ENCODE assay signal across 12 mouse cellular contexts in genomic region chr12:4862672-4863071, GRCm38 (mm10). TPM values are rescaled to one million over a fixed set of nuclear protein-coding genes. Genes with fewer than 3 reads are reported as not detected.
DNase-seq lines count a peak whose midpoint lies in the region; ATAC-seq and TF ChIP-seq lines count a peak whose summit lies in the region.
"Had no signal": no experiment of that assay in that cellular context is flagged by ENCODE, and none has a peak within 500 bp of the region (broad histone marks: within the 10 kb centered on the region; RNA-seq: fewer than 3 reads in every experiment).

No protein-coding gene starts in this region.

- DNase-seq in forebrain, postnatal 0 days = no peak
- no peak for DNase-seq in lung, embryonic 14.5 days
- no peak for DNase-seq in lung, adult 18-20 months
- DNase-seq in ZHBTc4 (ENCODE audit: low read depth, low spot score) = peak; percentile 72
- DNase-seq in cerebellum, adult 9-10 months = no peak
- DNase-seq in frontal cortex, postnatal 25 days (ENCODE audit: low spot score in 2 of 2) = no peak
- DNase-seq: gastrocnemius, postnatal 36 days; kidney, postnatal 10 days; right cerebral cortex, adult 18-20 months had no signal

- no peak overlapping the region for H3K9ac ChIP-seq in forebrain, postnatal 0 days
- H3K9ac ChIP-seq in forebrain, embryonic 16.5 days (replicated peaks; ENCODE audit: low read depth, low read length) = no peak overlapping the region
- H3K9ac ChIP-seq in lung, embryonic 14.5 days = no peak overlapping the region

- H3K4me1 ChIP-seq in forebrain, postnatal 0 days (ENCODE audit: insufficient read depth) = no peaks in the 10 kb centered on the region
- no peaks in the 10 kb centered on the region for H3K4me1 ChIP-seq in forebrain, embryonic 16.5 days (replicated peaks; ENCODE audit: control insufficient read depth, insufficient read depth, low read length)
- H3K4me1 ChIP-seq in lung, embryonic 14.5 days (ENCODE audit: insufficient read depth) = peaks cover 7% of the 10 kb centered on the region; the same call in 1 of the 2 replicates

- no peak overlapping the region for H3K4me2 ChIP-seq in forebrain, postnatal 0 days (ENCODE audit: low read depth)
- H3K4me2 ChIP-seq in forebrain, embryonic 16.5 days (ENCODE audit: low read length) = no peak overlapping the region
- H3K4me2 ChIP-seq in lung, embryonic 14.5 days = no peak overlapping the region

- H3K9me3 ChIP-seq in forebrain, postnatal 0 days (ENCODE audit: low read length) = no peaks in the 10 kb centered on the region
- H3K9me3 ChIP-seq in forebrain, embryonic 16.5 days (ENCODE audit: control insufficient read depth, low read length) = no peaks in the 10 kb centered on the region
- H3K9me3 ChIP-seq in lung, embryonic 14.5 days (ENCODE audit: low read depth, low read length) = no peaks in the 10 kb centered on the region

- peak; percentile 24; the same call in 1 of the 2 replicates for TF ChIP-seq CTCF in forebrain, postnatal 0 days (IDR thresholded peaks at IDR 0.05; ENCODE audit: low read depth)
- TF ChIP-seq CTCF in lung, embryonic 14.5 days (IDR thresholded peaks at IDR 0.05; ENCODE audit: low read depth) = peak; percentile 32

- no peak overlapping the region for H3K27ac ChIP-seq in forebrain, postnatal 0 days (ENCODE audit: low read depth, low read length)
- no peak overlapping the region for H3K27ac ChIP-seq in forebrain, embryonic 16.5 days (ENCODE audit: low read length)
- no peak overlapping the region for H3K27ac ChIP-seq in lung, embryonic 14.5 days (ENCODE audit: low read depth)
- H3K27ac ChIP-seq: macrophage had no signal

- ATAC-seq in forebrain, postnatal 0 days = no peak
- ATAC-seq in forebrain, embryonic 16.5 days = no peak
- no peak for ATAC-seq in lung, embryonic 14.5 days (ENCODE audit: insufficient read depth)
- ATAC-seq in megakaryocyte progenitor cell, adult 5-6 weeks (replicated peaks; ENCODE audit: poor library complexity) = peak; percentile 68

- 84% methylated on average over 4 of the region's 4 CpGs for WGBS in forebrain, postnatal 0 days
- WGBS in forebrain, embryonic 16.5 days = 88% methylated on average over 4 of the region's 4 CpGs
- WGBS in lung, embryonic 14.5 days = 90% methylated on average over 4 of the region's 4 CpGs

- no peaks in the 10 kb centered on the region for H3K27me3 ChIP-seq in forebrain, postnatal 0 days (ENCODE audit: insufficient read depth, low read length)
- H3K27me3 ChIP-seq in forebrain, embryonic 16.5 days (replicated peaks; ENCODE audit: control insufficient read depth, insufficient read depth, low read length) = no peaks in the 10 kb centered on the region
- H3K27me3 ChIP-seq in lung, embryonic 14.5 days (ENCODE audit: insufficient read depth, low read length) = no peaks in the 10 kb centered on the region

- no peaks in the 10 kb centered on the region for H3K36me3 ChIP-seq in forebrain, postnatal 0 days (ENCODE audit: insufficient read depth)
- no peaks in the 10 kb centered on the region for H3K36me3 ChIP-seq in forebrain, embryonic 16.5 days (ENCODE audit: control insufficient read depth, insufficient read depth)
- 0 out of 2 replicates have a peak, but pooled peaks cover 8% of the 10 kb centered on the region for H3K36me3 ChIP-seq in lung, embryonic 14.5 days (ENCODE audit: insufficient read depth)

- H3K4me3 ChIP-seq in forebrain, postnatal 0 days (ENCODE audit: low read depth, low read length) = no peak overlapping the region
- H3K4me3 ChIP-seq in forebrain, embryonic 16.5 days (replicated peaks; ENCODE audit: low read length) = no peak overlapping the region
- no peak overlapping the region for H3K4me3 ChIP-seq in lung, embryonic 14.5 days (ENCODE audit: low read depth, low read length)

RNA-seq across cellular contexts. Expression of gene Mfsd2b, which starts 11.5 kb away (rescaled TPM):
- 1.1 and 3.4 TPM in 2 replicates for total RNA-seq in forebrain, postnatal 0 days (2014; rRNA removed)
- 0.49 and 1.3 TPM in 2 replicates for polyA plus RNA-seq in forebrain, postnatal 0 days (2015; fragmentation: Nextera tagmentation; extraction: Ambion mirVana)
- 0.82 and 1.3 TPM in 2 replicates for polyA plus RNA-seq in forebrain, embryonic 16.5 days (2015; fragmentation: Nextera tagmentation; extraction: Ambion mirVana)
- 2.6 and 2.9 TPM in 2 replicates for polyA plus RNA-seq in lung, embryonic 14.5 days (2014; fragmentation: Nextera tagmentation; extraction: Ambion mirVana)
- 10.6 and 20.0 TPM in 2 replicates for total RNA-seq in megakaryocyte progenitor cell, adult 5-6 weeks (2015)
- 6.2 and 14.6 TPM in 2 replicates for total RNA-seq in megakaryocyte progenitor cell, adult 5-6 weeks (2017)

RNA-seq across cellular contexts. Expression of gene Wdcp, which starts 19.6 kb away (rescaled TPM):
- 8.9 and 9.9 TPM in 2 replicates for total RNA-seq in forebrain, postnatal 0 days (2014; rRNA removed)
- 10.2 and 11.4 TPM in 2 replicates for polyA plus RNA-seq in forebrain, postnatal 0 days (2015; fragmentation: Nextera tagmentation; extraction: Ambion mirVana)
- polyA plus RNA-seq in forebrain, embryonic 16.5 days (2015; fragmentation: Nextera tagmentation; extraction: Ambion mirVana) = 13.3 and 13.5 TPM in 2 replicates
- polyA plus RNA-seq in lung, embryonic 14.5 days (2014; fragmentation: Nextera tagmentation; extraction: Ambion mirVana) = 16.4 and 17.5 TPM in 2 replicates
- 17.6 and 19.2 TPM in 2 replicates for total RNA-seq in megakaryocyte progenitor cell, adult 5-6 weeks (2015)
- total RNA-seq in megakaryocyte progenitor cell, adult 5-6 weeks (2017) = 6.7 and 10.0 TPM in 2 replicates

RNA-seq across cellular contexts. Expression of gene Fkbp1b, which starts 21.3 kb away (rescaled TPM):
- 51.7 and 122 TPM in 2 replicates for total RNA-seq in forebrain, postnatal 0 days (2014; rRNA removed)
- polyA plus RNA-seq in forebrain, postnatal 0 days (2015; fragmentation: Nextera tagmentation; extraction: Ambion mirVana) = 65.5 and 67.9 TPM in 2 replicates
- polyA plus RNA-seq in forebrain, embryonic 16.5 days (2015; fragmentation: Nextera tagmentation; extraction: Ambion mirVana) = 23.7 and 25.5 TPM in 2 replicates
- polyA plus RNA-seq in lung, embryonic 14.5 days (2014; fragmentation: Nextera tagmentation; extraction: Ambion mirVana) = 9.4 and 10.0 TPM in 2 replicates
- 19.2 and 21.3 TPM in 2 replicates for total RNA-seq in megakaryocyte progenitor cell, adult 5-6 weeks (2015)
- total RNA-seq in megakaryocyte progenitor cell, adult 5-6 weeks (2017) = 12.3 and 18.4 TPM in 2 replicates

RNA-seq across cellular contexts. Expression of gene Ubxn2a, which starts 44.8 kb away (rescaled TPM):
- 28.5 and 29.0 TPM in 2 replicates for total RNA-seq in forebrain, postnatal 0 days (2014; rRNA removed)
- polyA plus RNA-seq in forebrain, postnatal 0 days (2015; fragmentation: Nextera tagmentation; extraction: Ambion mirVana) = 21.4 and 34.9 TPM in 2 replicates
- polyA plus RNA-seq in forebrain, embryonic 16.5 days (2015; fragmentation: Nextera tagmentation; extraction: Ambion mirVana) = 45.2 and 49.9 TPM in 2 replicates
- polyA plus RNA-seq in lung, embryonic 14.5 days (2014; fragmentation: Nextera tagmentation; extraction: Ambion mirVana) = 21.2 and 27.0 TPM in 2 replicates
- total RNA-seq in megakaryocyte progenitor cell, adult 5-6 weeks (2015) = 18.3 and 20.9 TPM in 2 replicates
- 42.5 and 43.5 TPM in 2 replicates for total RNA-seq in megakaryocyte progenitor cell, adult 5-6 weeks (2017)

RNA-seq across cellular contexts. Expression of gene Sf3b6, which starts 45.3 kb away (rescaled TPM):
- total RNA-seq in forebrain, postnatal 0 days (2014; rRNA removed) = 117 and 156 TPM in 2 replicates
- polyA plus RNA-seq in forebrain, postnatal 0 days (2015; fragmentation: Nextera tagmentation; extraction: Ambion mirVana) = 326 and 451 TPM in 2 replicates
- polyA plus RNA-seq in forebrain, embryonic 16.5 days (2015; fragmentation: Nextera tagmentation; extraction: Ambion mirVana) = 233 and 243 TPM in 2 replicates
- polyA plus RNA-seq in lung, embryonic 14.5 days (2014; fragmentation: Nextera tagmentation; extraction: Ambion mirVana) = 258 and 261 TPM in 2 replicates
- 258 and 286 TPM in 2 replicates for total RNA-seq in megakaryocyte progenitor cell, adult 5-6 weeks (2015)
- total RNA-seq in megakaryocyte progenitor cell, adult 5-6 weeks (2017) = 158 and 165 TPM in 2 replicates
